Mouse (Mus musculus) neural tube, embryonic 13.5 days (tissue): ENCODE results near the gene Fam3c. TPM values are rescaled to one million over a fixed set of nuclear protein-coding genes. Genes with fewer than 3 reads are reported as not detected.

ENCODE experiments used
- ATAC-seq: fragments of 200-750 bp; cut with Nextera tagmentation; 2 replicates; pipeline ENCODE4 v1.8.0; 2017; ENCODE audit warnings: low read depth, mild to moderate bottlenecking, moderate TSS enrichment, moderate library complexity
- H3K27ac ChIP-seq: fragments of 300-500 bp; sonication (generic); replicated peaks from 2 replicates; pipeline ENCODE4 v1.5.1; 2015; ENCODE audit warnings: moderate library complexity, mild to moderate bottlenecking, inconsistent platforms
- H3K27me3 ChIP-seq: fragments of 300-500 bp; sonication (generic); 2 replicates; pipeline ENCODE4 v1.6.1; 2015; ENCODE audit warnings: mild to moderate bottlenecking, inconsistent platforms
- H3K36me3 ChIP-seq: fragments of 300-500 bp; sonication (generic); 2 replicates; pipeline ENCODE4 v1.6.1; 2015; ENCODE audit warnings: mild to moderate bottlenecking, inconsistent platforms
- H3K4me1 ChIP-seq: fragments of 300-500 bp; sonication (generic); replicated peaks from 2 replicates; pipeline ENCODE4 v1.6.1; 2015; ENCODE audit warnings: inconsistent platforms
- H3K4me2 ChIP-seq: fragments of 300-500 bp; sonication (generic); 2 replicates; pipeline ENCODE4 v1.6.1; 2015; ENCODE audit warnings: inconsistent platforms, mild to moderate bottlenecking, moderate library complexity
- H3K4me3 ChIP-seq: fragments of 300-500 bp; sonication (generic); 2 replicates; pipeline ENCODE4 v1.5.1; 2015; ENCODE audit warnings: mild to moderate bottlenecking, inconsistent platforms
- H3K9ac ChIP-seq: fragments of 300-500 bp; sonication (generic); 2 replicates; pipeline ENCODE4 v1.6.1; 2015; ENCODE audit warnings: moderate library complexity, mild to moderate bottlenecking, inconsistent platforms
- H3K9me3 ChIP-seq: fragments of 300-500 bp; sonication (generic); 2 replicates; pipeline ENCODE4 v1.6.1; 2016; ENCODE audit warnings: inconsistent platforms
- WGBS: fragments of 180-500 bp; shearing (Covaris S2); methylation state at CpG from one replicate; pipeline ENCODE4 v1.1.7; 2015; 5-methylcytosine and 5-hydroxymethylcytosine counted together
- polyA plus RNA-seq: library from polyadenylated mRNA; unstranded; fragments of >200 nt; fragmentation: Nextera tagmentation; extraction: Ambion mirVana; gene quantifications from 2 replicates; pipeline ENCODE4 v1.2.1, GENCODE M21; 2015

Fam3c gene
- polyA plus RNA-seq, 1 experiment from 2014 or later: 44.1 TPM

- H3K9me3 ChIP-seq: no peaks in the 10 kb centered on the region
- no peaks in the 10 kb centered on the region for H3K4me1 ChIP-seq
- H3K36me3 ChIP-seq: peaks cover 4% of the 10 kb centered on the region; the same call in 1 of the 2 replicates
- no peak overlapping the region for H3K4me2 ChIP-seq
- H3K4me3 ChIP-seq: no peak overlapping the region
- no peak overlapping the region for H3K27ac ChIP-seq
- WGBS: 82% methylated on average over 8 of the region's 8 CpGs
- no peak overlapping the region for H3K9ac ChIP-seq
- no peaks in the 10 kb centered on the region for H3K27me3 ChIP-seq
- ATAC-seq: no peak
These were observed 28.1 kb downstream of the Fam3c start for GRCm38 (mm10) chr6:22327931-22328330.

- no peak for ATAC-seq
- H3K36me3 ChIP-seq: peaks cover 4% of the 10 kb centered on the region; the same call in 1 of the 2 replicates
- H3K4me2 ChIP-seq: no peak overlapping the region
- H3K9ac ChIP-seq: no peak overlapping the region
- H3K4me1 ChIP-seq: no peaks in the 10 kb centered on the region
- 71% methylated on average over 4 of the region's 4 CpGs for WGBS
- H3K4me3 ChIP-seq: no peak overlapping the region
- no peaks in the 10 kb centered on the region for H3K9me3 ChIP-seq
- H3K27ac ChIP-seq: no peak overlapping the region
- no peaks in the 10 kb centered on the region for H3K27me3 ChIP-seq
These were observed 29.0 kb downstream of the Fam3c start for GRCm38 (mm10) chr6:22327091-22327490.

- Histone ChIP-seq H3K4me2 (no peak overlapping the region), H3K36me3 (peaks cover 4% of the 10 kb centered on the region; the same call in 1 of the 2 replicates), H3K27me3 (no peaks in the 10 kb centered on the region), H3K4me3 (no peak overlapping the region), H3K27ac (no peak overlapping the region), H3K9ac (no peak overlapping the region), H3K4me1 (no peaks in the 10 kb centered on the region), H3K9me3 (no peaks in the 10 kb centered on the region)
- 90% methylated on average over 4 of the region's 4 CpGs for WGBS
- ATAC-seq: no peak
These were observed 29.8 kb downstream of the Fam3c start for GRCm38 (mm10) chr6:22326289-22326688.

- Histone ChIP-seq H3K4me2 (no peak overlapping the region), H3K4me3 (no peak overlapping the region), H3K9me3 (no peaks in the 10 kb centered on the region), H3K27ac (no peak overlapping the region), H3K4me1 (no peaks in the 10 kb centered on the region), H3K36me3 (peaks cover 9% of the 10 kb centered on the region; the same call in 1 of the 2 replicates), H3K9ac (no peak overlapping the region), H3K27me3 (no peaks in the 10 kb centered on the region)
- 0 out of 2 replicates have a peak, but pooled peaks have one; percentile 64 for ATAC-seq
- 55% methylated on average over 13 of the region's 13 CpGs for WGBS
These were observed 30.5 kb downstream of the Fam3c start for GRCm38 (mm10) chr6:22325364-22326072.

GRCm38 (mm10) chr6:22298059-22298458 is 58.0 kb downstream of the Fam3c start:
- no peak overlapping the region for H3K9ac ChIP-seq
- H3K9me3 ChIP-seq: no peaks in the 10 kb centered on the region
- peaks cover 22% of the 10 kb centered on the region for H3K27me3 ChIP-seq
- no peaks in the 10 kb centered on the region for H3K36me3 ChIP-seq
- no peak for ATAC-seq
- no peak overlapping the region for H3K4me2 ChIP-seq
- no peak overlapping the region for H3K27ac ChIP-seq
- 58% methylated on average over 14 of the region's 14 CpGs for WGBS
- H3K4me3 ChIP-seq: no peak overlapping the region
- no peaks in the 10 kb centered on the region for H3K4me1 ChIP-seq

- Histone ChIP-seq H3K27me3 (peaks cover 26% of the 10 kb centered on the region), H3K4me2 (no peak overlapping the region), H3K9me3 (no peaks in the 10 kb centered on the region), H3K36me3 (no peaks in the 10 kb centered on the region), H3K9ac (no peak overlapping the region), H3K27ac (no peak overlapping the region), H3K4me3 (no peak overlapping the region), H3K4me1 (no peaks in the 10 kb centered on the region)
- ATAC-seq: no peak
- WGBS: 80% methylated on average over 6 of the region's 6 CpGs
These were observed 59.0 kb downstream of the Fam3c start for GRCm38 (mm10) chr6:22297028-22297427.

- Histone ChIP-seq H3K4me1 (peaks cover 8% of the 10 kb centered on the region), H3K27ac (no peak overlapping the region), H3K4me2 (no peak overlapping the region), H3K9ac (no peak overlapping the region), H3K27me3 (peaks cover 53% of the 10 kb centered on the region), H3K36me3 (no peaks in the 10 kb centered on the region), H3K4me3 (no peak overlapping the region), H3K9me3 (no peaks in the 10 kb centered on the region)
- ATAC-seq: no peak
- WGBS: 10% methylated on average over 3 of the region's 3 CpGs
These were observed 62.1 kb downstream of the Fam3c start for GRCm38 (mm10) chr6:22293922-22294321.

GRCm38 (mm10) chr6:22292056-22292455 is 64.0 kb downstream of the Fam3c start:
- peaks cover 72% of the 10 kb centered on the region for H3K27me3 ChIP-seq
- no peak overlapping the region for H3K4me3 ChIP-seq
- no peak overlapping the region for H3K4me2 ChIP-seq
- 35% methylated on average over 4 of the region's 4 CpGs for WGBS
- no peak overlapping the region for H3K9ac ChIP-seq
- H3K27ac ChIP-seq: no peak overlapping the region
- no peaks in the 10 kb centered on the region for H3K36me3 ChIP-seq
- H3K9me3 ChIP-seq: no peaks in the 10 kb centered on the region
- H3K4me1 ChIP-seq: peaks cover 22% of the 10 kb centered on the region
- no peak for ATAC-seq

- 66% methylated on average over 8 of the region's 8 CpGs for WGBS
- no peaks in the 10 kb centered on the region for H3K9me3 ChIP-seq
- no peak overlapping the region for H3K9ac ChIP-seq
- peaks cover 22% of the 10 kb centered on the region for H3K4me1 ChIP-seq
- H3K4me3 ChIP-seq: no peak overlapping the region
- ATAC-seq: no peak
- H3K4me2 ChIP-seq: no peak overlapping the region
- peaks cover 77% of the 10 kb centered on the region for H3K27me3 ChIP-seq
- H3K27ac ChIP-seq: no peak overlapping the region
- H3K36me3 ChIP-seq: no peaks in the 10 kb centered on the region
These were observed 65.3 kb downstream of the Fam3c start for GRCm38 (mm10) chr6:22290790-22291189.

GRCm38 (mm10) chr6:22289461-22290021 is 66.5 kb downstream of the Fam3c start:
- Histone ChIP-seq H3K36me3 (no peaks in the 10 kb centered on the region), H3K9me3 (no peaks in the 10 kb centered on the region), H3K27ac (no peak overlapping the region), H3K27me3 (peaks cover 73% of the 10 kb centered on the region), H3K4me2 (peak overlapping the region; percentile 69), H3K4me3 (peak overlapping the region; percentile 38), H3K4me1 (peaks cover 22% of the 10 kb centered on the region), H3K9ac (no peak overlapping the region)
- ATAC-seq: no peak
- WGBS: 2% methylated on average over 21 of the region's 21 CpGs

- H3K9me3 ChIP-seq: no peaks in the 10 kb centered on the region
- WGBS: under 1% methylated on average over 38 of the region's 38 CpGs
- no peak overlapping the region for H3K27ac ChIP-seq
- H3K4me2 ChIP-seq: peak overlapping the region; percentile 69
- peak; percentile 85 for ATAC-seq
- H3K27me3 ChIP-seq: peaks cover 70% of the 10 kb centered on the region
- peak overlapping the region; percentile 45 for H3K9ac ChIP-seq
- H3K36me3 ChIP-seq: no peaks in the 10 kb centered on the region
- H3K4me3 ChIP-seq: peak overlapping the region; percentile 38
- H3K4me1 ChIP-seq: peaks cover 22% of the 10 kb centered on the region
These were observed 67.1 kb downstream of the Fam3c start for GRCm38 (mm10) chr6:22288737-22289460.

- H3K27ac ChIP-seq: no peak within 1 kb of the TSS
- WGBS: 2% methylated on average over 20 of the region's 20 CpGs
- H3K36me3 ChIP-seq: no peaks in the 10 kb centered on the region
- H3K9me3 ChIP-seq: no peaks in the 10 kb centered on the region
- H3K9ac ChIP-seq: peak within 1 kb of the TSS; percentile 45
- peaks cover 22% of the 10 kb centered on the region for H3K4me1 ChIP-seq
- H3K27me3 ChIP-seq: peaks cover 62% of the 10 kb centered on the region
- ATAC-seq: peak; percentile 65
- peak within 1 kb of the TSS; percentile 69 for H3K4me2 ChIP-seq
- H3K4me3 ChIP-seq: peak within 1 kb of the TSS; percentile 38
These were observed 67.9 kb downstream of the Fam3c start, which contains the start of gene Wnt16 for GRCm38 (mm10) chr6:22288004-22288736. Wnt16 (plus strand) TSS chr6:22288227.
